Mouse (Mus musculus): Measurements from ENCODE around the gene Daw1.

Daw1 gene

GRCm38 (mm10) chr1:83159603-83160002, at the start of gene Daw1:
Daw1 (plus strand) TSS chr1:83159752.
- peak; percentile 14 for DNase-seq

- no peak for DNase-seq
These were observed 48.6 kb upstream of the Daw1 start for GRCm38 (mm10) chr1:83110992-83111391.

GRCm38 (mm10) chr1:83111726-83112125, 47.8 kb upstream of the Daw1 start:
- no peak for DNase-seq

- no peak for DNase-seq
These were observed 43.0 kb upstream of the Daw1 start, which contains the start of gene Ccl20 for GRCm38 (mm10) chr1:83116447-83117137. Ccl20 (plus strand) TSS chr1:83116766.

GRCm38 (mm10) chr1:83117217-83117616, 42.3 kb upstream of the Daw1 start:
- no peak for DNase-seq

- DNase-seq, result no peak
These were observed 41.9 kb upstream of the Daw1 start for GRCm38 (mm10) chr1:83117661-83118060.

GRCm38 (mm10) chr1:83119903-83120302, 39.6 kb upstream of the Daw1 start:
- DNase-seq, result no peak

GRCm38 (mm10) chr1:83120312-83120711, 39.2 kb upstream of the Daw1 start:
- DNase-seq, result no peak

- no peak for DNase-seq
These were observed 36.4 kb upstream of the Daw1 start for GRCm38 (mm10) chr1:83123201-83123600.

GRCm38 (mm10) chr1:83135829-83136228, 23.7 kb upstream of the Daw1 start:
- no peak for DNase-seq

GRCm38 (mm10) chr1:83137847-83138246, 21.7 kb upstream of the Daw1 start:
- DNase-seq, result no peak

- no peak for DNase-seq
These were observed 20.8 kb upstream of the Daw1 start for GRCm38 (mm10) chr1:83138721-83139120.

- no peak for DNase-seq
These were observed 18.0 kb upstream of the Daw1 start for GRCm38 (mm10) chr1:83141510-83141909.

- no peak for DNase-seq
These were observed 17.5 kb upstream of the Daw1 start for GRCm38 (mm10) chr1:83142055-83142454.

- DNase-seq, result no peak
These were observed 13.0 kb upstream of the Daw1 start for GRCm38 (mm10) chr1:83146547-83146946.

GRCm38 (mm10) chr1:83150227-83150626, 9.3 kb upstream of the Daw1 start:
- DNase-seq, result no peak

- DNase-seq, result no peak
These were observed 6.6 kb upstream of the Daw1 start for GRCm38 (mm10) chr1:83152961-83153360.

- no peak for DNase-seq
These were observed 2.7 kb upstream of the Daw1 start for GRCm38 (mm10) chr1:83156876-83157275.

- no peak for DNase-seq
These were observed 2.1 kb downstream of the Daw1 start for GRCm38 (mm10) chr1:83161658-83162057.

GRCm38 (mm10) chr1:83164027-83164426, 4.5 kb downstream of the Daw1 start:
- no peak for DNase-seq

GRCm38 (mm10) chr1:83169158-83169557, 9.6 kb downstream of the Daw1 start:
- DNase-seq, result no peak

- DNase-seq, result no peak
These were observed 16.4 kb downstream of the Daw1 start for GRCm38 (mm10) chr1:83175985-83176384.

GRCm38 (mm10) chr1:83179531-83179930, 20.0 kb downstream of the Daw1 start:
- DNase-seq, result no peak

GRCm38 (mm10) chr1:83181418-83181817, 21.9 kb downstream of the Daw1 start:
- DNase-seq, result no peak

GRCm38 (mm10) chr1:83187154-83187553, 27.6 kb downstream of the Daw1 start:
- DNase-seq, result peak; percentile 52
